Mouse (Mus musculus): ENCODE data around the gene Net1. TPM values are rescaled to one million over a fixed set of nuclear protein-coding genes. Genes with fewer than 3 reads are reported as not detected.
"Not testable (repeated sequence)": the region's sequence is repeated elsewhere in the genome, so short reads cannot be mapped to it uniquely, and the experiment has no call there.

The Net1 gene
- polyA plus RNA-seq, 1 experiment from 2014 or later = 72.9 TPM

GRCm38 (mm10) chr13:3899301-3899700 is 18.7 kb downstream of the Net1 start:
- H3K36me3 ChIP-seq = peaks cover 12% of the 10 kb centered on the region
- H3K9me3 ChIP-seq = no peaks in the 10 kb centered on the region
- no peak overlapping the region for H3K27ac ChIP-seq
- DNase-seq (ENCODE audit: low spot score) = no peak
- H3K4me3 ChIP-seq = no peak overlapping the region
- H3K27me3 ChIP-seq (ENCODE audit: insufficient read depth, poor library complexity, severe bottlenecking) = no peaks in the 10 kb centered on the region
- 92% methylated on average over 9 of the region's 9 CpGs for WGBS
- 0 out of 2 replicates have a peak, but pooled peaks cover 5% of the 10 kb centered on the region for H3K4me1 ChIP-seq

- not testable (repeated sequence) for H3K27ac ChIP-seq; H3K4me3 ChIP-seq; H3K9me3 ChIP-seq; H3K36me3 ChIP-seq; DNase-seq (ENCODE audit: low spot score); H3K27me3 ChIP-seq (ENCODE audit: insufficient read depth, poor library complexity, severe bottlenecking)
- WGBS = 85% methylated on average over 5 of the region's 5 CpGs
- 0 out of 2 replicates have a peak, but pooled peaks cover 12% of the 10 kb centered on the region for H3K4me1 ChIP-seq
Measured at GRCm38 (mm10) chr13:3898202-3898601, 19.8 kb downstream of the Net1 start.

- no peaks in the 10 kb centered on the region for H3K9me3 ChIP-seq
- H3K27ac ChIP-seq = no peak overlapping the region
- peaks cover 9% of the 10 kb centered on the region for H3K36me3 ChIP-seq
- H3K4me3 ChIP-seq = no peak overlapping the region
- DNase-seq (ENCODE audit: low spot score) = no peak
- no peaks in the 10 kb centered on the region for H3K27me3 ChIP-seq (ENCODE audit: insufficient read depth, poor library complexity, severe bottlenecking)
- 0 out of 2 replicates have a peak, but pooled peaks cover 14% of the 10 kb centered on the region for H3K4me1 ChIP-seq
- 39% methylated on average over 5 of the region's 5 CpGs for WGBS
Measured at GRCm38 (mm10) chr13:3896913-3897312, 21.1 kb downstream of the Net1 start.

- 82% methylated on average over 6 of the region's 6 CpGs for WGBS
- H3K27ac ChIP-seq = no peak overlapping the region
- H3K36me3 ChIP-seq = peaks cover 9% of the 10 kb centered on the region
- H3K9me3 ChIP-seq = no peaks in the 10 kb centered on the region
- DNase-seq (ENCODE audit: low spot score) = peak; percentile 71
- H3K4me3 ChIP-seq = no peak overlapping the region
- H3K27me3 ChIP-seq (ENCODE audit: insufficient read depth, poor library complexity, severe bottlenecking) = no peaks in the 10 kb centered on the region
- peaks cover 20% of the 10 kb centered on the region; the same call in 1 of the 2 replicates for H3K4me1 ChIP-seq
Measured at GRCm38 (mm10) chr13:3896032-3896431, 22.0 kb downstream of the Net1 start.

GRCm38 (mm10) chr13:3895397-3895980 is 22.5 kb downstream of the Net1 start:
- H3K4me1 ChIP-seq = peaks cover 20% of the 10 kb centered on the region; the same call in 1 of the 2 replicates
- H3K27ac ChIP-seq = no peak overlapping the region
- peaks cover 9% of the 10 kb centered on the region for H3K36me3 ChIP-seq
- no peaks in the 10 kb centered on the region for H3K9me3 ChIP-seq
- H3K4me3 ChIP-seq = no peak overlapping the region
- WGBS = 79% methylated on average over 8 of the region's 8 CpGs
- no peaks in the 10 kb centered on the region for H3K27me3 ChIP-seq (ENCODE audit: insufficient read depth, poor library complexity, severe bottlenecking)
- peak; percentile 63 for DNase-seq (ENCODE audit: low spot score)

GRCm38 (mm10) chr13:3894549-3894948 is 23.5 kb downstream of the Net1 start:
- Histone ChIP-seq H3K4me1 (peaks cover 24% of the 10 kb centered on the region), H3K27ac (peak overlapping the region; percentile 42; the same call in 1 of the 2 replicates), H3K4me3 (no peak overlapping the region), H3K9me3 (no peaks in the 10 kb centered on the region), H3K27me3 (ENCODE audit: insufficient read depth, poor library complexity, severe bottlenecking) (no peaks in the 10 kb centered on the region), H3K36me3 (peaks cover 9% of the 10 kb centered on the region)
- 65% methylated on average over 8 of the region's 8 CpGs for WGBS
- peak; percentile 73 for DNase-seq (ENCODE audit: low spot score)

- under 1% methylated on average over 35 of the region's 35 CpGs for WGBS
- Histone ChIP-seq H3K36me3 (peaks cover 13% of the 10 kb centered on the region), H3K4me3 (peak overlapping the region; percentile 65), H3K27ac (peak overlapping the region; percentile 87), H3K9me3 (no peaks in the 10 kb centered on the region), H3K4me1 (peaks cover 24% of the 10 kb centered on the region), H3K27me3 (ENCODE audit: insufficient read depth, poor library complexity, severe bottlenecking) (no peaks in the 10 kb centered on the region)
- peak; percentile 97 for DNase-seq (ENCODE audit: low spot score)
Measured at GRCm38 (mm10) chr13:3893126-3893734, 24.8 kb downstream of the Net1 start.

GRCm38 (mm10) chr13:3892601-3893000 is 25.4 kb downstream of the Net1 start:
- H3K4me1 ChIP-seq = peaks cover 24% of the 10 kb centered on the region
- no peaks in the 10 kb centered on the region for H3K9me3 ChIP-seq
- peak; percentile 22 for DNase-seq (ENCODE audit: low spot score)
- H3K27me3 ChIP-seq (ENCODE audit: insufficient read depth, poor library complexity, severe bottlenecking) = no peaks in the 10 kb centered on the region
- peak overlapping the region; percentile 65 for H3K4me3 ChIP-seq
- peaks cover 19% of the 10 kb centered on the region for H3K36me3 ChIP-seq
- 13% methylated on average over 7 of the region's 7 CpGs for WGBS
- H3K27ac ChIP-seq = peak overlapping the region; percentile 87

- WGBS = 46% methylated on average over 8 of the region's 8 CpGs
- DNase-seq (ENCODE audit: low spot score) = no peak
- Histone ChIP-seq H3K9me3 (no peaks in the 10 kb centered on the region), H3K27me3 (ENCODE audit: insufficient read depth, poor library complexity, severe bottlenecking) (no peaks in the 10 kb centered on the region), H3K4me3 (peak overlapping the region; percentile 65), H3K4me1 (peaks cover 24% of the 10 kb centered on the region), H3K27ac (peak overlapping the region; percentile 87; the same call in 1 of the 2 replicates), H3K36me3 (peaks cover 29% of the 10 kb centered on the region)
Measured at GRCm38 (mm10) chr13:3891479-3892087, 26.4 kb downstream of the Net1 start.

GRCm38 (mm10) chr13:3890061-3890460 is 28.0 kb downstream of the Net1 start:
- Histone ChIP-seq H3K4me1 (peaks cover 24% of the 10 kb centered on the region), H3K4me3 (no peak overlapping the region), H3K27me3 (ENCODE audit: insufficient read depth, poor library complexity, severe bottlenecking) (no peaks in the 10 kb centered on the region), H3K36me3 (peaks cover 43% of the 10 kb centered on the region), H3K9me3 (no peaks in the 10 kb centered on the region), H3K27ac (0 out of 2 replicates have a peak overlapping the region, but pooled peaks have one; percentile 3)
- no peak for DNase-seq (ENCODE audit: low spot score)
- WGBS = 67% methylated on average over 8 of the region's 8 CpGs

- 76% methylated on average over 3 of the region's 3 CpGs for WGBS
Measured at GRCm38 (mm10) chr13:3889111-3889510, 28.9 kb downstream of the Net1 start.

GRCm38 (mm10) chr13:3886663-3887062 is 31.4 kb downstream of the Net1 start:
- DNase-seq (ENCODE audit: low spot score) = no peak
- Histone ChIP-seq H3K9me3 (no peaks in the 10 kb centered on the region), H3K36me3 (peaks cover 69% of the 10 kb centered on the region), H3K27me3 (ENCODE audit: insufficient read depth, poor library complexity, severe bottlenecking) (no peaks in the 10 kb centered on the region), H3K27ac (no peak overlapping the region), H3K4me1 (peaks cover 7% of the 10 kb centered on the region), H3K4me3 (no peak overlapping the region)
- WGBS = 91% methylated on average over 7 of the region's 7 CpGs

More at GRCm38 (mm10) chr13:3889111-3889510, 28.9 kb downstream of the Net1 start:
- Histone ChIP-seq H3K4me1 (peaks cover 17% of the 10 kb centered on the region), H3K36me3 (peaks cover 52% of the 10 kb centered on the region), H3K9me3 (no peaks in the 10 kb centered on the region), H3K27me3 (ENCODE audit: insufficient read depth, poor library complexity, severe bottlenecking) (no peaks in the 10 kb centered on the region), H3K27ac (no peak overlapping the region), H3K4me3 (no peak overlapping the region)
- no peak for DNase-seq (ENCODE audit: low spot score)

- Histone ChIP-seq H3K36me3 (peaks cover 25% of the 10 kb centered on the region), H3K4me3 (no peak overlapping the region), H3K27me3 (ENCODE audit: insufficient read depth, poor library complexity, severe bottlenecking) (no peaks in the 10 kb centered on the region), H3K4me1 (peaks cover 15% of the 10 kb centered on the region), H3K27ac (peak overlapping the region; percentile 64), H3K9me3 (no peaks in the 10 kb centered on the region)
- DNase-seq (ENCODE audit: low spot score) = no peak
- WGBS = 54% methylated on average over 4 of the region's 4 CpGs
Measured at GRCm38 (mm10) chr13:3877679-3878220, 40.3 kb downstream of the Net1 start.

All from heart, embryonic 10.5 days (tissue).